Mouse (Mus musculus): Measurements from ENCODE around the gene Wrap73. TPM values are rescaled to one million over a fixed set of nuclear protein-coding genes. Genes with fewer than 3 reads are reported as not detected.

Wrap73 gene
- polyA plus RNA-seq, 1 experiment from 2014 or later = 52.6 TPM

DNA sequence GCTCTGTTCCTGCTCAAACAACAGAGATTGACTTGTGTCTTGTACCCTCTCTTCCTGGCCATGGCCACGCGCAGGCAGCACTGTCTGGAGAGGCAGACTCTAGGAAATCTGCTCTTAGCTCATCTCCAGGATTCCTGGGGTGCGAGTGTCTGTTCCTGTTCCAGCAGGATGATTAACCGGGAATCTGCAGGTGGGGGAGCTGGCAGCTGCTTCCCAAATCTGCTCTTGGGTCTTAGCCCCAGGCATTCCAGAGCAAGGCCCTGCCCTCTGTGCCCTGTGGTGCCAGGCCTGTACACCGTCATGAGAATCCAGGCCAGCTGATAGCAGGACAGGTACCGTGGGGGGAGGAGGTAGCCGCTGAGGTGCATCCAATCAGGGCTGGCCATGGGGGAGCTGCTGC is 62.4 kb downstream of the Wrap73 start:
- no peaks in the 10 kb centered on the region for H3K36me3 ChIP-seq
- no peak overlapping the region for H3K4me3 ChIP-seq
- H3K27ac ChIP-seq = peak overlapping the region; percentile 41; the same call in 1 of the 2 replicates
- WGBS = 80% methylated on average over 7 of the region's 7 CpGs
- H3K4me1 ChIP-seq (replicated peaks) = peaks cover 48% of the 10 kb centered on the region
- no peak for DNase-seq (ENCODE audit: low spot score)
- H3K27me3 ChIP-seq (ENCODE audit: insufficient read depth, poor library complexity, severe bottlenecking) = no peaks in the 10 kb centered on the region; the same call in 1 of the 2 replicates
- no peaks in the 10 kb centered on the region for H3K9me3 ChIP-seq

DNA sequence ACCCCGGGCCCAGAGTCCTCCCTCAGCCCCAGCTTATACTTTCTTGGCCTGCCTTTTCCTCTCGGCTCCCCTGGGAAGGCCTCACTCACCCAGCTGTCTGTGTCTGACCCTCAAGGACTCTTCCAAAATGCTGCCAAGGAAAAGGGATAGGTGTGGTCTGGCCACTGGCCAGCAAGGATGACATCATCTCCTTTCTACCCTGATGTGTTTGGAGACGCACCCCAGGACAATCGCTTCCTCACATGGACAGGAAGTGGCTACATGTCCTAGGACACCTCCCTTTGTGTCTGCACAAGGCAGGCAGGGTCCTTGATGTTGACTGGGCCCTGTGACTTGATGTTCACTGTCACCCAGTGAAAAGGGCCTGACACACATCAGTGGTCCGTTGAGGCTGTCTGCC is 63.2 kb downstream of the Wrap73 start:
- H3K36me3 ChIP-seq = no peaks in the 10 kb centered on the region
- WGBS = 85% methylated on average over 5 of the region's 5 CpGs
- no peak for DNase-seq (ENCODE audit: low spot score)
- no peak overlapping the region for H3K4me3 ChIP-seq
- H3K27ac ChIP-seq = no peak overlapping the region
- no peaks in the 10 kb centered on the region for H3K9me3 ChIP-seq
- H3K27me3 ChIP-seq (ENCODE audit: insufficient read depth, poor library complexity, severe bottlenecking) = no peaks in the 10 kb centered on the region; the same call in 1 of the 2 replicates
- H3K4me1 ChIP-seq (replicated peaks) = peaks cover 51% of the 10 kb centered on the region

DNA sequence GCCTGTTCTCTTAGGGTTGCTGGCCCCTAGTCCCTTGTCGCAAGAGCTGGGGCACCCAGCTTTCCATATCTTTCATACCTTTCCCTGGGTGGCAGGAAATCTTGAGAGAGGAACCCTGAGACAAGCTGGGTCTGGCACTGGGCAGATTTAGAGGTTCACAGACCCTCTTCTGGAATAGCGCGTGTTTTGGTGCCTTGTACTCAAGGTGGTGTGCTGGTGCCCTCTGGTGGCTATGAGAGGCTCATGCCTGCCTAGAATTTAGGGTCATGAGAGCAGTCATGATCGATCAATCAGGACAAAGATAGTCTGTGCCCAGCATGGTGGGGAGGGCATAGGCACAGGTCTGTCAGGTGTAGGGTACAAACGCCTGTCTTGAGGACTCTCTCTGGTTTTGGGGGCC is 65.1 kb downstream of the Wrap73 start:
- Histone ChIP-seq H3K27me3 (ENCODE audit: insufficient read depth, poor library complexity, severe bottlenecking) (no peaks in the 10 kb centered on the region; the same call in 1 of the 2 replicates), H3K4me1 (replicated peaks) (peaks cover 42% of the 10 kb centered on the region), H3K36me3 (no peaks in the 10 kb centered on the region), H3K4me3 (no peak overlapping the region), H3K27ac (no peak overlapping the region; the same call in 1 of the 2 replicates), H3K9me3 (no peaks in the 10 kb centered on the region)
- DNase-seq (ENCODE audit: low spot score) = peak; percentile 71
- WGBS = 20% methylated on average over 5 of the region's 5 CpGs

DNA sequence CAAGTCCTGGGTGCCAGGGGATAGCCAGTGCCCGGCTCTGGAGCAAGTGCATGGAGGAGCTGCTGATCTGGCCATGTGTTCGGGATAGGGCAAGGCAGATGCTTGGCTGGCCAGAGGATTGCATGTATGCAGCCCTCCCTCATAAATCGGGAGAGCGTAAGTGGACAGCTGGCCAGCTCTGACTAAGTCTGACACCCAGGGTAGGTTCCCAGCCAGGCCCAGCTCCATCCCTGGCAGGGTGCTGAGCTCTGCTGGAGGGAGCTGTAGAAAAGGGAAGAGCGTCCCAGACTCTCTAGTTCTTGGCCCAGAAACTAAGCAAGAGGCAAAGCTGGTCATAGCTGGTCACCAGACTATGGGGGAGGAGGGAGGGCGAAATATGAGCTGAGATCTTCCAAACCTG is 66.9 kb downstream of the Wrap73 start:
- H3K27me3 ChIP-seq (ENCODE audit: insufficient read depth, poor library complexity, severe bottlenecking) = no peaks in the 10 kb centered on the region; the same call in 1 of the 2 replicates
- 0 out of 2 replicates have a peak overlapping the region, but pooled peaks have one; percentile 8 for H3K27ac ChIP-seq
- H3K4me1 ChIP-seq (replicated peaks) = peaks cover 42% of the 10 kb centered on the region
- no peak overlapping the region for H3K4me3 ChIP-seq
- no peaks in the 10 kb centered on the region for H3K36me3 ChIP-seq
- H3K9me3 ChIP-seq = no peaks in the 10 kb centered on the region
- 68% methylated on average over 6 of the region's 6 CpGs for WGBS
- no peak for DNase-seq (ENCODE audit: low spot score)

DNA sequence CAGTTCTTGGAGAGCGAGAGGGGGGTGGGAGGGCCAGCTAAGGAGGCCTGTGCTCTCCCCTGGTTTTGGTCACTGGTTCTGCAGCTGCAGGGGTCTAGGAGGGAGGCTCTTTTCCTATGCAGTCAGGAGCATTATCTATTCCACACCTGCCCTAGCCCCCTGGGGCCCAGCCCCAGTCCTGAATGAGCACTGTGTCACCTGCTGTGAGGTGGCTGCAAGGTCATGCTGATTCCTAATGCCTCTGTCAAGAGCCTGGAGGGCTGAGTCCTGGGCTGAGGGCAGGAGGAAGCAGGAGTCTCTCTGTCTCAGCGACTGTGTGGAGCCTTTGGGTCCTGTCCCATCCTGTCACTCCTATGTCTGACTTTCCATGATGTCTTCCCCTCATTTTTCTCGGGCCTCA is 67.7 kb downstream of the Wrap73 start:
- H3K27me3 ChIP-seq (ENCODE audit: insufficient read depth, poor library complexity, severe bottlenecking) = no peaks in the 10 kb centered on the region; the same call in 1 of the 2 replicates
- no peaks in the 10 kb centered on the region for H3K9me3 ChIP-seq
- H3K36me3 ChIP-seq = no peaks in the 10 kb centered on the region; the same call in 1 of the 2 replicates
- H3K4me3 ChIP-seq = no peak overlapping the region
- peaks cover 44% of the 10 kb centered on the region for H3K4me1 ChIP-seq (replicated peaks)
- no peak overlapping the region for H3K27ac ChIP-seq
- DNase-seq (ENCODE audit: low spot score) = no peak
- WGBS = 14% methylated on average over 3 of the region's 3 CpGs

DNA sequence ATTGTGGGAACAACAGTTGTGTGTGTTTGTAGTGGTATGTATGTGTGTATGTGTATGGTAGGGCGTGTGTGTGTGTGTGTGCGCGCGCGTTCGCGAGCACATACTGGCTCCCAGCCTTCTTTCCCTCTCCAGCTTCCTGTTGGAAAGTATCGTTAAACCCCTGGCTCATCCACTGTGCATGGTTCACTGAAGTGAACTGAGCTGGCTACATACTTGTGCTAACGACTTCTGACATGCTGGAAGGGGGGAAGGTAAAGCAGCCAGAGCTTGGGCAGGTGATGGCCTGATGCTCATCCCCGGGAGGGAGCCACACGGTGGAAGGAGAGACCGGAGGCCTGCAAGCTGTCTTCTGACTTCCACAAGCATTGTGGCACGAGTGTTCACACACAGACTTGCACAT is 69.3 kb downstream of the Wrap73 start:
- H3K36me3 ChIP-seq = no peaks in the 10 kb centered on the region; the same call in 1 of the 2 replicates
- no peak overlapping the region for H3K27ac ChIP-seq
- no peaks in the 10 kb centered on the region for H3K9me3 ChIP-seq
- no peak for DNase-seq (ENCODE audit: low spot score)
- H3K4me1 ChIP-seq (replicated peaks) = peaks cover 41% of the 10 kb centered on the region
- WGBS = 85% methylated on average over 13 of the region's 13 CpGs
- H3K4me3 ChIP-seq = no peak overlapping the region
- no peaks in the 10 kb centered on the region; the same call in 1 of the 2 replicates for H3K27me3 ChIP-seq (ENCODE audit: insufficient read depth, poor library complexity, severe bottlenecking)

DNA sequence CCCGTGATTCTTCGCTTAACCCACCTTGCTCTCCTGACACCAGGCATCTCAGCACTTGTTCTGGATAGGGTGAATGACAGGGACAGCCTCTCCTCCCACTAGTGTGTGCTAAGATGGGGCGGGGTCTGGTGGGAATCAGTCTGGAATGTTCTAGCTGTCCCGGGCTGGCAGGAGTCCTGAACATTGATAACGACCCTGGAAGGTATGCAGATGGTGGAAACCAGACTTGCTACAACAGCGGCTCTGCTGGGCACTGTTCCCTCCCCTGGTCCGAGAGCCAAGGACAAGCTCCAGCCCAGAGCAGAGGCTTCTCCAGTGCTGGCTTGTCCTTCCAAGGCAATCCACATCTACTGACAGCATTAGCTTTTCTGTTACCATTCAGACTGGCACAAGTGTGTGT is 71.4 kb downstream of the Wrap73 start:
- DNase-seq (ENCODE audit: low spot score) = no peak

DNA sequence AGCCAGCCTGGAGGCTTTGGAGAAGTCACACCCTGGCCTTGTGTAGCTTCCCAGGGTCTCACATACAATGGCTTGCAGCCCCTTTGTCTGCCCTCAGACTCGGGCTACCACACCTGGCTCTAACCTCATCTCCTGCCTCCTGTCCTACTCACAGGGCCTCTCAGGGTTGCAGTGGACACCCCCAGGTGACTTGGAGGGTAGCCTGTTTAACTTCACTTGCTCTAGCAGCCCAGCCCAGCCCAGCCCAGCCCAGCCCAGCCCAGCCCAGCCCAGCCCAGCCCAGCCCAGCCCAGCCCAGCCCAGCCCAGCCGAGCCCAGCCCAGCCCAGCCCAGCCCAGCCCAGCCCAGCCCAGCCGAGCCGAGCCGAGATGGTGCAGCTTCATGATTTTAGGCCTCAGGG is 71.9 kb downstream of the Wrap73 start:
- Histone ChIP-seq H3K9me3 (no peaks in the 10 kb centered on the region), H3K27ac (peak overlapping the region; percentile 23; the same call in 1 of the 2 replicates), H3K27me3 (ENCODE audit: insufficient read depth, poor library complexity, severe bottlenecking) (no peaks in the 10 kb centered on the region), H3K4me3 (no peak overlapping the region), H3K4me1 (replicated peaks) (peaks cover 41% of the 10 kb centered on the region), H3K36me3 (no peaks in the 10 kb centered on the region; the same call in 1 of the 2 replicates)
- DNase-seq (ENCODE audit: low spot score) = no peak
- 17% methylated on average over 5 of the region's 5 CpGs for WGBS

More for the DNA sequence above, 71.4 kb downstream of the Wrap73 start:
- H3K27ac ChIP-seq = no peak overlapping the region
- H3K9me3 ChIP-seq = no peaks in the 10 kb centered on the region
- no peaks in the 10 kb centered on the region; the same call in 1 of the 2 replicates for H3K27me3 ChIP-seq (ENCODE audit: insufficient read depth, poor library complexity, severe bottlenecking)
- no peak overlapping the region for H3K4me3 ChIP-seq
- H3K4me1 ChIP-seq (replicated peaks) = peaks cover 46% of the 10 kb centered on the region
- H3K36me3 ChIP-seq = no peaks in the 10 kb centered on the region; the same call in 1 of the 2 replicates
- whole genome bisulfite sequencing = 75% methylated on average over 7 of the region's 7 CpGs

Other genes starting within 250 kb of the Wrap73 start
- 131 and 150 TPM in 2 replicates for gene A430005L14Rik, start 185.1 kb upstream of the Wrap73 start, polyA plus RNA-seq (2016; fragmentation: Nextera tagmentation; extraction: Ambion mirVana)
- 12.0 and 14.9 TPM in 2 replicates for gene Dffb, start 167.2 kb upstream of the Wrap73 start, polyA plus RNA-seq (2016; fragmentation: Nextera tagmentation; extraction: Ambion mirVana)
- 21.1 and 22.5 TPM in 2 replicates for gene Cep104, start 167.2 kb upstream of the Wrap73 start, polyA plus RNA-seq (2016; fragmentation: Nextera tagmentation; extraction: Ambion mirVana)
- gene Lrrc47, start 130.6 kb upstream of the Wrap73 start, polyA plus RNA-seq (2016; fragmentation: Nextera tagmentation; extraction: Ambion mirVana) = 20.2 and 25.3 TPM in 2 replicates
- 25.9 and 32.9 TPM in 2 replicates for gene Smim1, start 116.1 kb upstream of the Wrap73 start, polyA plus RNA-seq (2016; fragmentation: Nextera tagmentation; extraction: Ambion mirVana)
- not detected in 2 replicates for gene Ccdc27, start 99.7 kb upstream of the Wrap73 start, polyA plus RNA-seq (2016; fragmentation: Nextera tagmentation; extraction: Ambion mirVana)
- gene Trp73, start 2.2 kb upstream of the Wrap73 start, polyA plus RNA-seq (2016; fragmentation: Nextera tagmentation; extraction: Ambion mirVana) = 1.8 and 2.7 TPM in 2 replicates
- gene Tprgl, start 18.3 kb downstream of the Wrap73 start, polyA plus RNA-seq (2016; fragmentation: Nextera tagmentation; extraction: Ambion mirVana) = 122 and 150 TPM in 2 replicates
- gene Megf6, start 28.4 kb downstream of the Wrap73 start, polyA plus RNA-seq (2016; fragmentation: Nextera tagmentation; extraction: Ambion mirVana) = 28.2 and 29.2 TPM in 2 replicates
- gene Arhgef16, start 159.3 kb downstream of the Wrap73 start, polyA plus RNA-seq (2016; fragmentation: Nextera tagmentation; extraction: Ambion mirVana) = 4.6 and 7.5 TPM in 2 replicates
- gene B230104I21Rik, start 193.8 kb downstream of the Wrap73 start, polyA plus RNA-seq (2016; fragmentation: Nextera tagmentation; extraction: Ambion mirVana) = not detected in 2 replicates